ENCODE assay signal across 18 mouse cellular contexts in the genomic region with DNA sequence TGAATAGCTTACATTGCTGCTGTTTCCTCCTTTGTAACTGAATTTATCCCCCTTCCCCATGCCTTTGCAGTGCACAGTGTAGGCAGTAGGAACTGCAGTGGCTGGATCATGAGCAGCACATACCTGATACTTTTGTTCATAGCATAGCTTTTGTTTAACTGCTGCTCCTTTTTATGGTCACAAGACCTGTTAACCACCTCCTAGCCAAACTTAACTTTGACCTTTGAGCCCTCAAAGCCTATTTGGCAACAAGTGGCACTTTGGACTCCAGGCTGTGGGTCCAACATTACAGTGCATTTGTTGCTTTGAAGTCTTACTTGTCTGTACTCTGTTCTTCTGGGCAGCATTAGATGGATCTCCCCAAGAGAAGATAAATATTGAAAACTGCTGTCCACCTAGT. TPM values are rescaled to one million over a fixed set of nuclear protein-coding genes. Genes with fewer than 3 reads are reported as not detected.
A peak's percentile ranks its signal among the peaks of the same experiment; 100 is the strongest.
DNase-seq lines count a peak whose midpoint lies in the region; ATAC-seq and TF ChIP-seq lines count a peak whose summit lies in the region.
"Had no signal": no experiment of that assay in that cellular context is flagged by ENCODE, and none has a peak within 500 bp of the region (broad histone marks: within the 10 kb centered on the region; RNA-seq: fewer than 3 reads in every experiment).

No protein-coding gene starts in this region.

- no peak overlapping the region for H3K4me3 ChIP-seq in kidney, embryonic 16.5 days (ENCODE audit: low read length)
- H3K4me3 ChIP-seq in kidney, embryonic 15.5 days (replicated peaks) = no peak overlapping the region
- no peak overlapping the region for H3K4me3 ChIP-seq in liver, embryonic 11.5 days (ENCODE audit: low read depth, low read length)
- H3K4me3 ChIP-seq in small intestine, adult 2 months (ENCODE audit: low read depth, low read length) = no peak overlapping the region
- H3K4me3 ChIP-seq: limb, embryonic 13.5 days; midbrain, embryonic 12.5 days; neural tube, embryonic 12.5 days had no signal

- no peak for ATAC-seq in kidney, embryonic 16.5 days (ENCODE audit: low FRiP score, low TSS enrichment)
- ATAC-seq in kidney, embryonic 15.5 days (replicated peaks; ENCODE audit: low FRiP score) = peak; percentile 49; the same call in 1 of the 2 replicates
- peak; percentile 67 for ATAC-seq in liver, embryonic 11.5 days (replicated peaks; ENCODE audit: low FRiP score)
- no peak for ATAC-seq in megakaryocyte, adult 5-6 weeks (ENCODE audit: poor library complexity, severe bottlenecking)
- ATAC-seq: forebrain, embryonic 14.5 days had no signal

- no peak for TF ChIP-seq POLR2A in small intestine, adult 2 months (IDR thresholded peaks at IDR 0.05; ENCODE audit: low read depth, low read length)

- H3K4me1 ChIP-seq in kidney, embryonic 16.5 days (ENCODE audit: insufficient read depth, low read length) = no peaks in the 10 kb centered on the region
- H3K4me1 ChIP-seq in kidney, embryonic 15.5 days = no peaks in the 10 kb centered on the region
- no peaks in the 10 kb centered on the region for H3K4me1 ChIP-seq in liver, embryonic 11.5 days (replicated peaks; ENCODE audit: control insufficient read depth, insufficient read depth, low read length)
- peaks cover 3% of the 10 kb centered on the region; the same call in 1 of the 2 replicates for H3K4me1 ChIP-seq in small intestine, adult 2 months (ENCODE audit: control insufficient read depth, insufficient read depth, insufficient read length, low read length)
- H3K4me1 ChIP-seq: limb, embryonic 13.5 days; midbrain, embryonic 12.5 days; neural tube, embryonic 12.5 days had no signal

- H3K9ac ChIP-seq in kidney, embryonic 16.5 days (replicated peaks; ENCODE audit: low read length) = no peak overlapping the region
- no peak overlapping the region for H3K9ac ChIP-seq in kidney, embryonic 15.5 days
- H3K9ac ChIP-seq in liver, embryonic 11.5 days (ENCODE audit: low read depth, low read length) = no peak overlapping the region
- H3K9ac ChIP-seq: limb, embryonic 13.5 days; midbrain, embryonic 12.5 days; neural tube, embryonic 12.5 days had no signal

- peaks cover 8% of the 10 kb centered on the region for H3K36me3 ChIP-seq in kidney, embryonic 16.5 days (ENCODE audit: insufficient read depth, low read length)
- peaks cover 56% of the 10 kb centered on the region for H3K36me3 ChIP-seq in kidney, embryonic 15.5 days
- H3K36me3 ChIP-seq in liver, embryonic 11.5 days (ENCODE audit: control insufficient read depth, insufficient read depth, low read length) = peaks cover 3% of the 10 kb centered on the region; the same call in 1 of the 2 replicates
- peaks cover 16% of the 10 kb centered on the region for H3K36me3 ChIP-seq in small intestine, adult 2 months (ENCODE audit: control insufficient read depth, insufficient read depth, low read length)

- H3K9me3 ChIP-seq in kidney, embryonic 16.5 days (ENCODE audit: low read length) = no peaks in the 10 kb centered on the region
- H3K9me3 ChIP-seq in kidney, embryonic 15.5 days (replicated peaks) = no peaks in the 10 kb centered on the region
- H3K9me3 ChIP-seq in liver, embryonic 11.5 days (ENCODE audit: control insufficient read depth, low read length) = no peaks in the 10 kb centered on the region
- H3K9me3 ChIP-seq: limb, embryonic 13.5 days; midbrain, embryonic 12.5 days; neural tube, embryonic 12.5 days had no signal

- peak; percentile 86 for DNase-seq in kidney, adult 11 months
- no peak for DNase-seq in liver, embryonic 11.5 days (ENCODE audit: low spot score)
- DNase-seq in cerebellum, postnatal 10 days = no peak
- no peak for DNase-seq in frontal cortex, postnatal 25 days (ENCODE audit: low spot score in 2 of 2)
- DNase-seq: adrenal gland, adult 2 months; cerebellum, adult 9-10 months; gastrocnemius, postnatal 36 days; right cerebral cortex, adult 18-20 months; thymus, adult 18-20 months had no signal

- no peak overlapping the region for H3K27ac ChIP-seq in kidney, embryonic 16.5 days (ENCODE audit: low read length)
- no peak overlapping the region for H3K27ac ChIP-seq in kidney, embryonic 15.5 days
- no peak overlapping the region for H3K27ac ChIP-seq in liver, embryonic 11.5 days (ENCODE audit: low read depth, low read length)
- 0 out of 2 replicates have a peak overlapping the region, but pooled peaks have one; percentile 1 for H3K27ac ChIP-seq in small intestine, adult 2 months (ENCODE audit: insufficient read depth, low read depth, low read length)
- H3K27ac ChIP-seq: limb, embryonic 13.5 days; macrophage; midbrain, embryonic 12.5 days; neural tube, embryonic 12.5 days had no signal

- no peak for TF ChIP-seq CTCF in small intestine, adult 2 months (IDR thresholded peaks at IDR 0.05; ENCODE audit: extremely low read depth, insufficient read length, insufficient replicate concordance, low read depth, low read length)

- no peaks in the 10 kb centered on the region for H3K27me3 ChIP-seq in kidney, embryonic 16.5 days (ENCODE audit: insufficient read depth, low read length)
- no peaks in the 10 kb centered on the region for H3K27me3 ChIP-seq in kidney, embryonic 15.5 days
- no peaks in the 10 kb centered on the region for H3K27me3 ChIP-seq in liver, embryonic 11.5 days (replicated peaks; ENCODE audit: control insufficient read depth, insufficient read depth, low read length)
- H3K27me3 ChIP-seq in small intestine, adult 2 months (ENCODE audit: control insufficient read depth, insufficient read depth, low read length) = no peaks in the 10 kb centered on the region
- H3K27me3 ChIP-seq: limb, embryonic 13.5 days; midbrain, embryonic 12.5 days; neural tube, embryonic 12.5 days had no signal

- H3K4me2 ChIP-seq in kidney, embryonic 16.5 days (replicated peaks; ENCODE audit: low read depth, low read length) = no peak overlapping the region
- no peak overlapping the region for H3K4me2 ChIP-seq in kidney, embryonic 15.5 days
- no peak overlapping the region for H3K4me2 ChIP-seq in liver, embryonic 11.5 days
- H3K4me2 ChIP-seq: limb, embryonic 13.5 days; midbrain, embryonic 12.5 days; neural tube, embryonic 12.5 days had no signal

RNA-seq across cellular contexts. Expression of a gene that starts 43.1 kb away (rescaled TPM):
- 231 and 275 TPM in 2 replicates for polyA plus RNA-seq in kidney, embryonic 16.5 days (2015; fragmentation: Nextera tagmentation; extraction: Ambion mirVana)
- 286 and 299 TPM in 2 replicates for polyA plus RNA-seq in kidney, embryonic 15.5 days (2015; fragmentation: Nextera tagmentation; extraction: Ambion mirVana)
- polyA plus RNA-seq in liver, embryonic 11.5 days (2014; fragmentation: Nextera tagmentation; extraction: Ambion mirVana) = 225 and 242 TPM in 2 replicates
- 99.7 and 175 TPM in 2 replicates for polyA plus RNA-seq in small intestine, adult 2 months (2012; rRNA removed)
- 162 and 164 TPM in 2 replicates for total RNA-seq in megakaryocyte, adult 5-6 weeks (2015)
- 196 TPM in 2 replicates for total RNA-seq in megakaryocyte, adult 5-6 weeks (2017)

RNA-seq across cellular contexts. Expression of a gene that starts 43.1 kb away (rescaled TPM):
- 52.9 and 56.9 TPM in 2 replicates for polyA plus RNA-seq in kidney, embryonic 16.5 days (2015; fragmentation: Nextera tagmentation; extraction: Ambion mirVana)
- polyA plus RNA-seq in kidney, embryonic 15.5 days (2015; fragmentation: Nextera tagmentation; extraction: Ambion mirVana) = 59.4 and 61.2 TPM in 2 replicates
- 64.7 and 76.0 TPM in 2 replicates for polyA plus RNA-seq in liver, embryonic 11.5 days (2014; fragmentation: Nextera tagmentation; extraction: Ambion mirVana)
- polyA plus RNA-seq in small intestine, adult 2 months (2012; rRNA removed) = 0.95 and 1.4 TPM in 2 replicates
- 21.2 and 24.5 TPM in 2 replicates for total RNA-seq in megakaryocyte, adult 5-6 weeks (2015)
- 20.1 and 22.5 TPM in 2 replicates for total RNA-seq in megakaryocyte, adult 5-6 weeks (2017)

RNA-seq across cellular contexts. Expression of a gene that starts 46.3 kb away (rescaled TPM):
- polyA plus RNA-seq in kidney, embryonic 16.5 days (2015; fragmentation: Nextera tagmentation; extraction: Ambion mirVana) = 22.8 and 26.5 TPM in 2 replicates
- 24.6 and 25.3 TPM in 2 replicates for polyA plus RNA-seq in kidney, embryonic 15.5 days (2015; fragmentation: Nextera tagmentation; extraction: Ambion mirVana)
- polyA plus RNA-seq in liver, embryonic 11.5 days (2014; fragmentation: Nextera tagmentation; extraction: Ambion mirVana) = 26.5 and 28.6 TPM in 2 replicates
- 13.9 and 29.5 TPM in 2 replicates for polyA plus RNA-seq in small intestine, adult 2 months (2012; rRNA removed)
- 48.7 and 52.0 TPM in 2 replicates for total RNA-seq in megakaryocyte, adult 5-6 weeks (2015)
- total RNA-seq in megakaryocyte, adult 5-6 weeks (2017) = 29.2 and 42.6 TPM in 2 replicates

Comparison
In these comparisons a context has a peak if more than half of its experiments do, and no peak if none do; other contexts are left out.
1. ATAC-seq: peak in kidney, embryonic 15.5 days (single experiment) and liver, embryonic 11.5 days (single experiment); none in kidney, embryonic 16.5 days (single experiment) and megakaryocyte, adult 5-6 weeks (single experiment).
2. RNA of a gene that starts 43.1 kb away (polyA plus RNA-seq): 64.7 to 76.0 TPM in liver, embryonic 11.5 days, 59.4 to 61.2 TPM in kidney, embryonic 15.5 days and 52.9 to 56.9 TPM in kidney, embryonic 16.5 days; 0.95 to 1.4 TPM in small intestine, adult 2 months; every median in the first group is over 10 times any median in the second.